Comparison of ENCODE assay signal across 8 mouse cellular contexts in genomic region chr4:148115467-148115866, GRCm38 (mm10). TPM values are rescaled to one million over a fixed set of nuclear protein-coding genes. Genes with fewer than 3 reads are reported as not detected.
A peak's percentile ranks its signal among the peaks of the same experiment; 100 is the strongest.
DNase-seq lines count a peak whose midpoint lies in the region; ATAC-seq and TF ChIP-seq lines count a peak whose summit lies in the region.

No protein-coding gene starts in this region.

- no peaks in the 10 kb centered on the region for H3K27me3 ChIP-seq in forebrain, embryonic 13.5 days
- H3K27me3 ChIP-seq in intestine, embryonic 15.5 days (replicated peaks): no peaks in the 10 kb centered on the region; the same call in 1 of the 2 replicates
- no peaks in the 10 kb centered on the region for H3K27me3 ChIP-seq in neural tube, embryonic 13.5 days

- 0 out of 2 replicates have a peak, but pooled peaks have one; percentile 25 for ATAC-seq in forebrain, embryonic 13.5 days
- peak; percentile 46 for ATAC-seq in intestine, embryonic 15.5 days
- ATAC-seq in neural tube, embryonic 13.5 days (ENCODE audit: low read depth): 0 out of 2 replicates have a peak, but pooled peaks have one; percentile 34

- no peaks in the 10 kb centered on the region for H3K9me3 ChIP-seq in ES-E14 (ENCODE audit: control insufficient read depth, insufficient read depth, low read depth, low read length)
- H3K9me3 ChIP-seq in forebrain, embryonic 13.5 days (replicated peaks): 0 out of 2 replicates have a peak, but pooled peaks cover 3% of the 10 kb centered on the region
- no peaks in the 10 kb centered on the region for H3K9me3 ChIP-seq in intestine, embryonic 15.5 days
- H3K9me3 ChIP-seq in neural tube, embryonic 13.5 days: no peaks in the 10 kb centered on the region

- in situ Hi-C loops in ES-E14 (cut with MboI; ENCODE audit: low sequenced_read_pairs in 2 of 2, unreplicated experiment in 2 of 2): no loop called here

- peak; percentile 29 for DNase-seq in gastrocnemius, adult 18-20 months (ENCODE audit: low spot score)
- no peak for DNase-seq in gastrocnemius, adult 8-10 months (ENCODE audit: low spot score in 2 of 2)
- no peak for DNase-seq in ES-E14 (ENCODE audit: low read depth, low spot score)
- DNase-seq in lung, adult 2 months: peak; percentile 32
- no peak for DNase-seq in frontal cortex, postnatal 36 days (ENCODE audit: low spot score in 2 of 2)

- H3K4me1 ChIP-seq in ES-E14 (ENCODE audit: control insufficient read depth in 2 of 2, insufficient read depth in 2 of 2, low read length in 2 of 2, poor library complexity in 1 of 2): peaks cover 0 to 10% of the 10 kb centered on the region in 2 experiments; a peak in 2 of 4 replicates
- H3K4me1 ChIP-seq in forebrain, embryonic 13.5 days: peaks cover 13% of the 10 kb centered on the region
- peaks cover 7% of the 10 kb centered on the region for H3K4me1 ChIP-seq in intestine, embryonic 15.5 days (replicated peaks)
- no peaks in the 10 kb centered on the region for H3K4me1 ChIP-seq in lung, adult 2 months (ENCODE audit: control insufficient read depth, insufficient read depth, low read length)
- H3K4me1 ChIP-seq in neural tube, embryonic 13.5 days (replicated peaks): peaks cover 26% of the 10 kb centered on the region

- 9% methylated on average over 15 of the region's 15 CpGs for WGBS in forebrain, embryonic 13.5 days
- WGBS in intestine, embryonic 15.5 days: 3% methylated on average over 15 of the region's 15 CpGs
- 5% methylated on average over 15 of the region's 15 CpGs for WGBS in lung, adult 2 months
- 6% methylated on average over 15 of the region's 15 CpGs for WGBS in neural tube, embryonic 13.5 days

- H3K36me3 ChIP-seq in ES-E14 (ENCODE audit: control insufficient read depth, insufficient read depth, low read length, poor library complexity, severe bottlenecking): no peaks in the 10 kb centered on the region
- H3K36me3 ChIP-seq in forebrain, embryonic 13.5 days (ENCODE audit: poor library complexity, severe bottlenecking): peaks cover 22% of the 10 kb centered on the region
- no peaks in the 10 kb centered on the region for H3K36me3 ChIP-seq in intestine, embryonic 15.5 days
- H3K36me3 ChIP-seq in neural tube, embryonic 13.5 days: peaks cover 30% of the 10 kb centered on the region

- H3K27ac ChIP-seq in ES-E14 (ENCODE audit: insufficient read depth, low read depth, low read length, poor library complexity, severe bottlenecking): no peak overlapping the region
- peak overlapping the region; percentile 71 for H3K27ac ChIP-seq in forebrain, embryonic 13.5 days
- H3K27ac ChIP-seq in intestine, embryonic 15.5 days: no peak overlapping the region
- peak overlapping the region; percentile 67 for H3K27ac ChIP-seq in neural tube, embryonic 13.5 days (replicated peaks)

- peak overlapping the region; percentile 0; the same call in 1 of the 2 replicates for H3K4me2 ChIP-seq in forebrain, embryonic 13.5 days
- H3K4me2 ChIP-seq in intestine, embryonic 15.5 days (replicated peaks): peak overlapping the region; percentile 41
- H3K4me2 ChIP-seq in neural tube, embryonic 13.5 days: peak overlapping the region; percentile 31; the same call in 1 of the 2 replicates

- peak overlapping the region in 1 of 2 experiments; percentile 11; a peak in 1 of 4 replicates for H3K4me3 ChIP-seq in ES-E14 (ENCODE audit: insufficient read depth in 1 of 2, low read depth in 1 of 2, low read length in 2 of 2, poor library complexity in 1 of 2, severe bottlenecking in 1 of 2)
- H3K4me3 ChIP-seq in forebrain, embryonic 13.5 days: no peak overlapping the region
- H3K4me3 ChIP-seq in intestine, embryonic 15.5 days (replicated peaks): no peak overlapping the region; the same call in 1 of the 2 replicates
- no peak overlapping the region for H3K4me3 ChIP-seq in lung, adult 2 months (replicated peaks; ENCODE audit: extremely low read depth, low read depth, low read length)
- no peak overlapping the region for H3K4me3 ChIP-seq in neural tube, embryonic 13.5 days

- peak overlapping the region; percentile 55 for H3K9ac ChIP-seq in ES-E14 (ENCODE audit: insufficient read depth, low read depth, low read length, poor library complexity, severe bottlenecking)
- H3K9ac ChIP-seq in forebrain, embryonic 13.5 days: peak overlapping the region; percentile 38
- 0 out of 2 replicates have a peak overlapping the region, but pooled peaks have one; percentile 26 for H3K9ac ChIP-seq in intestine, embryonic 15.5 days
- peak overlapping the region; percentile 49 for H3K9ac ChIP-seq in neural tube, embryonic 13.5 days

- TF ChIP-seq CTCF in lung, adult 2 months (IDR thresholded peaks at IDR 0.05; ENCODE audit: insufficient read depth, low read length): peak; percentile 33

- TF ChIP-seq POLR2A in lung, adult 2 months (IDR thresholded peaks at IDR 0.05; ENCODE audit: borderline replicate concordance, extremely low read depth, low read depth, low read length): no peak

TF ChIP-seq in ES-E14, 5 proteins besides CTCF, POLR2A, EP300 and RAD21:
- TF ChIP-seq MAFK (IDR thresholded peaks at IDR 0.05; ENCODE audit: insufficient read depth, low read depth, low read length) (no peak), ZNF384 (IDR thresholded peaks at IDR 0.05; ENCODE audit: low read depth, low read length) (no peak), CHD2 (IDR thresholded peaks at IDR 0.05; ENCODE audit: low read depth, low read length) (no peak), ZC3H11A (IDR thresholded peaks at IDR 0.05; ENCODE audit: borderline replicate concordance, low read depth, low read length) (no peak), HCFC1 (IDR thresholded peaks at IDR 0.05; ENCODE audit: borderline replicate concordance, insufficient read depth, low read length) (no peak)

RNA-seq across cellular contexts. Expression of gene Mad2l2, which starts 14.7 kb away (rescaled TPM):
- total RNA-seq in gastrocnemius, adult 18-20 months (2021): 10 to 100 TPM; 13.5 to 15.7 TPM
- 10 to 100 TPM; 11.6 to 19.1 (median 15.1) TPM for total RNA-seq in gastrocnemius, adult 8-10 months (2022)
- total RNA-seq in ES-E14 (2012; rRNA removed): 34.0 and 54.5 TPM in 2 replicates
- polyA plus RNA-seq in forebrain, embryonic 13.5 days (2015; fragmentation: Nextera tagmentation; extraction: Ambion mirVana): 96.6 and 107 TPM in 2 replicates
- polyA plus RNA-seq in intestine, embryonic 15.5 days (2015; fragmentation: Nextera tagmentation; extraction: Ambion mirVana): 32.9 and 33.9 TPM in 2 replicates
- polyA plus RNA-seq in lung, adult 2 months (2012; rRNA removed): 26.9 and 30.8 TPM in 2 replicates
- polyA plus RNA-seq in neural tube, embryonic 13.5 days (2015; fragmentation: Nextera tagmentation; extraction: Ambion mirVana): 98.7 and 116 TPM in 2 replicates

RNA-seq across cellular contexts. Expression of gene Draxin, which starts 15.0 kb away (rescaled TPM):
- under 1 TPM in 1 of 2 experiments, not detected in 1; 0.09 TPM for total RNA-seq in gastrocnemius, adult 18-20 months (2021)
- not detected for total RNA-seq in gastrocnemius, adult 8-10 months (2022)
- total RNA-seq in ES-E14 (2012; rRNA removed): 0.76 and 1.3 TPM in 2 replicates
- polyA plus RNA-seq in forebrain, embryonic 13.5 days (2015; fragmentation: Nextera tagmentation; extraction: Ambion mirVana): 11.7 and 12.5 TPM in 2 replicates
- polyA plus RNA-seq in intestine, embryonic 15.5 days (2015; fragmentation: Nextera tagmentation; extraction: Ambion mirVana): 0.15 and 0.24 TPM in 2 replicates
- polyA plus RNA-seq in lung, adult 2 months (2012; rRNA removed): 0.15 and 0.59 TPM in 2 replicates
- 14.0 and 14.3 TPM in 2 replicates for polyA plus RNA-seq in neural tube, embryonic 13.5 days (2015; fragmentation: Nextera tagmentation; extraction: Ambion mirVana)

RNA-seq across cellular contexts. Expression of gene Agtrap, which starts 27.6 kb away (rescaled TPM):
- total RNA-seq in gastrocnemius, adult 18-20 months (2021): 10 to 100 TPM in 1 of 2 experiments, 1 to 10 TPM in 1; 9.3 to 12.8 TPM
- 10 to 100 TPM; 11.8 to 15.2 (median 13.8) TPM for total RNA-seq in gastrocnemius, adult 8-10 months (2022)
- 122 and 158 TPM in 2 replicates for total RNA-seq in ES-E14 (2012; rRNA removed)
- 6.9 and 8.3 TPM in 2 replicates for polyA plus RNA-seq in forebrain, embryonic 13.5 days (2015; fragmentation: Nextera tagmentation; extraction: Ambion mirVana)
- 15.1 and 16.7 TPM in 2 replicates for polyA plus RNA-seq in intestine, embryonic 15.5 days (2015; fragmentation: Nextera tagmentation; extraction: Ambion mirVana)
- 50.1 and 56.8 TPM in 2 replicates for polyA plus RNA-seq in lung, adult 2 months (2012; rRNA removed)
- 6.5 and 7.3 TPM in 2 replicates for polyA plus RNA-seq in neural tube, embryonic 13.5 days (2015; fragmentation: Nextera tagmentation; extraction: Ambion mirVana)

RNA-seq across cellular contexts. Expression of gene Fbxo6, which starts 36.5 kb away (rescaled TPM):
- 10 to 100 TPM; 41.9 to 45.7 TPM for total RNA-seq in gastrocnemius, adult 18-20 months (2021)
- total RNA-seq in gastrocnemius, adult 8-10 months (2022): 10 to 100 TPM; 44.3 to 53.2 (median 47.5) TPM
- 43.8 and 49.4 TPM in 2 replicates for total RNA-seq in ES-E14 (2012; rRNA removed)
- polyA plus RNA-seq in forebrain, embryonic 13.5 days (2015; fragmentation: Nextera tagmentation; extraction: Ambion mirVana): 14.2 and 16.7 TPM in 2 replicates
- 16.0 and 17.9 TPM in 2 replicates for polyA plus RNA-seq in intestine, embryonic 15.5 days (2015; fragmentation: Nextera tagmentation; extraction: Ambion mirVana)
- polyA plus RNA-seq in lung, adult 2 months (2012; rRNA removed): 64.5 and 84.4 TPM in 2 replicates
- 16.4 and 16.6 TPM in 2 replicates for polyA plus RNA-seq in neural tube, embryonic 13.5 days (2015; fragmentation: Nextera tagmentation; extraction: Ambion mirVana)

RNA-seq across cellular contexts. Expression of gene Fbxo44, which starts 44.8 kb away (rescaled TPM):
- total RNA-seq in gastrocnemius, adult 18-20 months (2021): 1 to 10 TPM; 7.0 to 7.8 TPM
- total RNA-seq in gastrocnemius, adult 8-10 months (2022): 10 to 100 TPM in 1 of 4 experiments, 1 to 10 TPM in 3; 7.3 to 11.0 (median 8.3) TPM
- 5.1 and 11.0 TPM in 2 replicates for total RNA-seq in ES-E14 (2012; rRNA removed)
- polyA plus RNA-seq in forebrain, embryonic 13.5 days (2015; fragmentation: Nextera tagmentation; extraction: Ambion mirVana): 62.4 and 71.9 TPM in 2 replicates
- polyA plus RNA-seq in intestine, embryonic 15.5 days (2015; fragmentation: Nextera tagmentation; extraction: Ambion mirVana): 6.8 and 7.2 TPM in 2 replicates
- 13.3 and 21.5 TPM in 2 replicates for polyA plus RNA-seq in lung, adult 2 months (2012; rRNA removed)
- 81.4 and 87.6 TPM in 2 replicates for polyA plus RNA-seq in neural tube, embryonic 13.5 days (2015; fragmentation: Nextera tagmentation; extraction: Ambion mirVana)

Comparison
In these comparisons a context has a peak if more than half of its experiments do, and no peak if none do; other contexts are left out.
1. DNase-seq: peak in gastrocnemius, adult 18-20 months (single experiment) and lung, adult 2 months (single experiment); none in gastrocnemius, adult 8-10 months (0 of 2), ES-E14 (single experiment) and frontal cortex, postnatal 36 days (0 of 2).
2. H3K27ac ChIP-seq: peak in forebrain, embryonic 13.5 days (single experiment) and neural tube, embryonic 13.5 days (single experiment); none in ES-E14 (single experiment) and intestine, embryonic 15.5 days (single experiment).
3. Peak in every context shown above with its lines, with median percentiles within 50 percentile points of each other: H3K9ac ChIP-seq, ATAC-seq and H3K4me2 ChIP-seq.